Mouse (Mus musculus): ENCODE data around the gene Aqp7.

The Aqp7 gene

DNA sequence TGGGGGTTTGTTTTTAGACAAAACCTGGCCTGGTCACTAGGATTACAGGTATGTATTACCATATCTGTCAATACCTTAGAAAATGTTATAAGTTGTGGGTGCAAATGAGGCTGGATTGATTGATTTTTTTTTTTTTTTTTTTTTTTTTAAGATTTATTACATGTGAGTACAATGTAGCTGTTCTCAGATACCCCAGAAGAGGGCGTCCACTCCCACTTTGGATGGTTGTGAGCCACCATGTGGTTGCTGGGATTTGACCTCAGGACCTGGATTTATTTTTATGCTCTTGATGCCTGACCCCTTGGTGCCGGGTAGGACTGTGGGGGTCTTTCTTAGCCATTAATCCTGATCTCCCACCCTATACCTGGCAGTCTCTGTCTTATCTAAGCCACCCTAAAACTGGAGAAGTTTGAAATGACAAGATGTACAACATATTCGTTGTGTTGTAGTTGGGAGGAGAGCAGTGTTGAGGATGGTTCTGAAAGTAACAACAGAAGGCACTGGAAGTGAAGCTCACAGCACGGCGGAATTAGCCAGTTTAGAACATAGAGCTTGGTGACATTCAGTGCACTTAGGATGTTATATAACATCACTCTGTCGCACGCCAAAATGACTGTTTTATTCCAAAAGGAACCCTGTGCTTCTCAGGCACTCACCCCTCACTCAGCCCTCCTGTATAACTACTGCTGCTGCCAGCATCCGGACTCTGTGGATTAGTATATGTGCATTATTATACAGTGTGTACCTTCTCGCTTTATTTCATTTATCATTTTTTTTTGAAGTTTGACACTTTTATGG, 46.9 kb downstream of the Aqp7 start:
- peak; percentile 36 for DNase-seq (ENCODE audit: low read depth)

GRCm38 (mm10) chr4:41000271-41000670, 47.7 kb downstream of the Aqp7 start:
- DNase-seq (ENCODE audit: low read depth) = no peak

DNA sequence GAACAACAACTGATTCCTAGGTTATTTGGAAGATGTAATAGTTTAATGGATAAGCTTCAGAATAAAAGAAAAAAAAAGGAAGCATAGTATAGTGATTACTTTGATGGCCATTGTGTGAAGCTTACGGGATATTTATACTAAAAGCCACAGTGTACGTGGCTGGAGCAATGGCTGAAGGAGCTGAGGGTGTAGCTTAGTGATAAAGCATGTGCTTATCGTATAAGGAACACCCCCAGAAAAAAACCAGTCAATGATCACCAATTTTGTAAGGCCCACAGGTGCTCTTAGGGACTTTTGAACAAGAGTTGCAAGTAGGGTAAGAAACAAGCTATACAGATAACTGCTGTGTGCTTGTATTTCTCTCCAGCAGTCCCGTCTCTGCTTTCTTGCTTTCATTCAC, 50.0 kb downstream of the Aqp7 start:
- no peak for DNase-seq (ENCODE audit: low read depth)

DNA sequence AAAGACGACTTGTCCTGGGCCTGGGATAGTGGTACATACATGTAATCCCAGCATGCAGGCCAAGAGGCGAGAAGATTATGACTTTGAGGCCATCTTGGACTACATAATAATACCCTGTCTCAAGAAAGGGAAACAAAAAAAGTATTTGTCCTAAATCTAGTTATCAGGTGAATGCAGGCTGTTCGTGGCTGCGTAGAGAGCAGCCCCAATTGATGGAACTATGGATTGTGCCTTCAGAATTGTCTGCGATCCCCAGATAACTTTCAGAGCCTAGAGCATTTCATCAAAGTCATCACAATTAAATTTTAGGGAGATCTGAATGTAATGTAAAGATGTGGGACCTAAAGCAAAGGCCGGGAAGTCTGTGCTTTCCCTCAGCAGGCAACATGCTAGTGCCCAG, 51.6 kb downstream of the Aqp7 start:
- no peak for DNase-seq (ENCODE audit: low read depth)

DNA sequence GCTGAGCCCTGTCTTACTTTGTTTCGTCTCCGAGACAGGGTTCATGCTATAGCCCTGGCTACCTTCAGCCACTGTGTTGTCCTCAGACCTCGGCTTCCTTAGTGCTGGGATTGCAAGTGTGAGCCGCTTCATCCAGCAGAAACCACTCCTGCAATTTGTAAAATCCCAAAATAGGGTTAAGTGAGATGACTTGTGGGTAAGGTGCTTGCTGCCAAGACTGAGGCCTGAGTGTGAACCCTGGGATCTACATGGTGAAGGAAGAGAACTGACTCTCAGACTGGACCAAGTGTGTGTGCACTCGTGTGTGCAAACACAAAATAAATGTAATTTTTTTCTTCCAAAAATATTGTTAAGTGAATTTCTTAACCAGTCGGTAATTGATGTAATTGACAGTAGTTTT, 58.3 kb downstream of the Aqp7 start:
- DNase-seq (ENCODE audit: low read depth) = no peak

- no peak for DNase-seq (ENCODE audit: low read depth)
Observed at GRCm38 (mm10) chr4:40983686-40984085, 64.3 kb downstream of the Aqp7 start.
